Mouse (Mus musculus) kidney, postnatal 36 days (tissue): Measurements from ENCODE around the gene Acot5.
"Not testable (repeated sequence)": the region's sequence is repeated elsewhere in the genome, so short reads cannot be mapped to it uniquely, and the experiment has no call there.

ENCODE experiments used
- DNase-seq, 2 experiments: peaks; one replicate each; pipeline ENCODE4 v3.0.0; 2021 to 2022; ENCODE audit warnings: mixed read lengths in 2 of 2

The Acot5 gene

GRCm38 (mm10) chr12:84068986-84069385, at the start of gene Acot5:
Gene Acot5 (plus strand): TSS chr12:84069325.
- DNase-seq: peak; percentile 23 to 42

- DNase-seq: peak; percentile 91 to 97
Observed at GRCm38 (mm10) chr12:84020528-84020927, 48.6 kb upstream of the Acot5 start.

GRCm38 (mm10) chr12:84022266-84022665, 46.9 kb upstream of the Acot5 start:
- DNase-seq: not testable (repeated sequence)

- peak; percentile 35 to 49 for DNase-seq
Observed at GRCm38 (mm10) chr12:84023052-84023745, 45.9 kb upstream of the Acot5 start.

- no peak for DNase-seq
Observed at GRCm38 (mm10) chr12:84025888-84026287, 43.2 kb upstream of the Acot5 start.

GRCm38 (mm10) chr12:84028328-84028727, 40.8 kb upstream of the Acot5 start:
- DNase-seq: not testable (repeated sequence)

GRCm38 (mm10) chr12:84029043-84029442, 40.1 kb upstream of the Acot5 start:
- DNase-seq: not testable (repeated sequence)

- DNase-seq: peak; percentile 85 to 89
Observed at GRCm38 (mm10) chr12:84030659-84031332, 38.3 kb upstream of the Acot5 start.

- peak in 1 of 2 experiments; percentile 66 for DNase-seq
Observed at GRCm38 (mm10) chr12:84032854-84033253, 36.3 kb upstream of the Acot5 start.

GRCm38 (mm10) chr12:84033302-84033701, 35.8 kb upstream of the Acot5 start:
- not testable (repeated sequence) for DNase-seq

GRCm38 (mm10) chr12:84034108-84034507, 35.0 kb upstream of the Acot5 start:
- DNase-seq: no peak

GRCm38 (mm10) chr12:84038241-84038640, 30.9 kb upstream of the Acot5 start, which contains the start of gene Acot4:
Gene Acot4 (plus strand): TSS chr12:84038379.
- DNase-seq: peak; percentile 83 to 90

- peak; percentile 75 to 79 for DNase-seq
Observed at GRCm38 (mm10) chr12:84038691-84039111, 30.4 kb upstream of the Acot5 start, which contains the start of gene Gm49366. Gene Gm49366 (plus strand): TSS chr12:84038935.

- peak; percentile 64 to 85 for DNase-seq
Observed at GRCm38 (mm10) chr12:84042248-84042647, 26.9 kb upstream of the Acot5 start.

- peak; percentile 42 to 60 for DNase-seq
Observed at GRCm38 (mm10) chr12:84044045-84044444, 25.1 kb upstream of the Acot5 start.

- no peak for DNase-seq
Observed at GRCm38 (mm10) chr12:84046906-84047305, 22.2 kb upstream of the Acot5 start.

GRCm38 (mm10) chr12:84050744-84051143, 18.4 kb upstream of the Acot5 start:
- peak; percentile 74 to 82 for DNase-seq

GRCm38 (mm10) chr12:84051937-84052474, 17.1 kb upstream of the Acot5 start, which contains the start of gene Acot3:
Gene Acot3 (plus strand): TSS chr12:84052144.
- peak; percentile 36 to 66 for DNase-seq

- peak in 1 of 2 experiments; percentile 39 for DNase-seq
Observed at GRCm38 (mm10) chr12:84052609-84053008, 16.5 kb upstream of the Acot5 start.

- DNase-seq: peak in 1 of 2 experiments; percentile 47
Observed at GRCm38 (mm10) chr12:84053173-84053572, 16.0 kb upstream of the Acot5 start.

- DNase-seq: peak; percentile 71 to 73
Observed at GRCm38 (mm10) chr12:84053679-84054391, 15.3 kb upstream of the Acot5 start.

- peak; percentile 33 to 54 for DNase-seq
Observed at GRCm38 (mm10) chr12:84060946-84061345, 8.2 kb upstream of the Acot5 start.

- no peak for DNase-seq
Observed at GRCm38 (mm10) chr12:84062336-84062735, 6.8 kb upstream of the Acot5 start.
